Mouse (Mus musculus) thymus, adult 2 months (tissue): Measurements from ENCODE around the gene Map7.

ENCODE experiments used
- CTCF ChIP-seq: fragments of 200-500 bp; IDR thresholded peaks from 2 replicates; pipeline ENCODE4 v1.5.1; 2012; ENCODE audit warnings: mild to moderate bottlenecking, control low read depth, low read length, moderate library complexity, borderline replicate concordance; ENCODE audit not compliant: control insufficient read depth, poor library complexity, insufficient read depth; ENCODE audit errors: extremely low read depth
- POLR2A ChIP-seq: fragments of 200-500 bp; IDR thresholded peaks from 2 replicates; pipeline ENCODE4 v1.6.1; 2012; ENCODE audit warnings: mild to moderate bottlenecking, low read length, control low read depth, moderate library complexity; ENCODE audit not compliant: control insufficient read depth, poor library complexity, insufficient read depth; ENCODE audit errors: extremely low read depth

GRCm38 (mm10) chr10:20185264-20185663 lies 37.0 kb downstream of the Map7 start:
- TF ChIP-seq POLR2A (no peak), CTCF (no peak)
